18 mouse cellular contexts compared by ENCODE assay signal in genomic region chr3:17490632-17491031, GRCm38 (mm10).
"Had no signal": no experiment of that assay in that cellular context is flagged by ENCODE, and none has a peak within 500 bp of the region (broad histone marks: within the 10 kb centered on the region; RNA-seq: fewer than 3 reads in every experiment).

No protein-coding gene starts in this region.

- DNase-seq: kidney, adult 2 months; kidney, postnatal 25 days; layer of hippocampus, postnatal 36 days; left cerebral cortex, postnatal 4 days; liver, postnatal 0 days; lung, embryonic 14.5 days; thymus, adult 2 months; thymus, postnatal 14 days; thymus, postnatal 4 days had no signal

- H3K27ac ChIP-seq: kidney, postnatal 0 days; left cerebral cortex, adult 2 months; limb, embryonic 12.5 days; limb, embryonic 15.5 days; liver, embryonic 14.5 days; macrophage had no signal

- ATAC-seq: intestine, postnatal 0 days; liver, postnatal 0 days; lung, postnatal 0 days had no signal

- H3K4me2 ChIP-seq: limb, embryonic 12.5 days; limb, embryonic 15.5 days; liver, embryonic 11.5 days; lung, embryonic 14.5 days had no signal

- H3K36me3 ChIP-seq: limb, embryonic 12.5 days; limb, embryonic 15.5 days had no signal

- H3K4me1 ChIP-seq: limb, embryonic 12.5 days; limb, embryonic 15.5 days had no signal

- H3K9ac ChIP-seq: limb, embryonic 12.5 days; limb, embryonic 15.5 days; liver, embryonic 14.5 days; liver, postnatal 0 days; lung, embryonic 14.5 days had no signal

- H3K27me3 ChIP-seq: limb, embryonic 12.5 days; limb, embryonic 15.5 days had no signal

- H3K9me3 ChIP-seq: limb, embryonic 12.5 days; limb, embryonic 15.5 days had no signal

- H3K4me3 ChIP-seq: left cerebral cortex, adult 2 months; limb, embryonic 12.5 days; limb, embryonic 15.5 days had no signal
